Mouse (Mus musculus) CH12.LX (cell line): ENCODE results near the gene Rad23b. TPM values are rescaled to one million over a fixed set of nuclear protein-coding genes. Genes with fewer than 3 reads are reported as not detected.

ENCODE experiments used
- DNase-seq: peaks from one replicate; pipeline ENCODE4 v3.0.0-alpha.2; 2013; ENCODE audit errors: extremely low read depth
- H3K27ac ChIP-seq: 2 replicates; pipeline ENCODE4 v1.5.1; 2012; ENCODE audit warnings: low read depth, mild to moderate bottlenecking, control low read depth, moderate library complexity; ENCODE audit not compliant: insufficient read depth
- H3K27me3 ChIP-seq: replicated peaks from 2 replicates; pipeline ENCODE3; 2012; ENCODE audit warnings: inconsistent platforms
- H3K36me3 ChIP-seq, 2 experiments: replicated peaks in 1 of 2; 2 replicates each; pipeline versions ENCODE3 to v1.6.1; 2012; ENCODE audit warnings: inconsistent platforms in 1 of 2, low read length in 1 of 2, mild to moderate bottlenecking in 1 of 2, mixed read lengths in 1 of 2, moderate library complexity in 1 of 2; ENCODE audit not compliant: control insufficient read depth in 1 of 2, insufficient read depth in 1 of 2
- H3K4me1 ChIP-seq, 2 experiments: 2 replicates each; pipeline ENCODE4 v1.6.1; 2012; ENCODE audit warnings: inconsistent platforms in 1 of 2, moderate library complexity in 1 of 2; ENCODE audit not compliant: insufficient read depth in 2 of 2, control insufficient read depth in 1 of 2
- H3K4me2 ChIP-seq: 2 replicates; pipeline ENCODE4 v1.6.1; 2012; ENCODE audit warnings: low read depth, mild to moderate bottlenecking, control low read depth; ENCODE audit not compliant: poor library complexity, insufficient read depth, severe bottlenecking
- H3K4me3 ChIP-seq, 3 experiments: fragments of 150-350 bp in 1 of 3; sonication (generic) in 1 of 3; replicated peaks in 1 of 3; 2 replicates each; pipeline versions ENCODE3 to v1.5.1; 2011 to 2012; ENCODE audit warnings: low read depth in 2 of 3, low read length in 2 of 3, mild to moderate bottlenecking in 2 of 3, moderate library complexity in 2 of 3, control low read depth in 1 of 3, improper control_type of control experiment in 1 of 3, inconsistent platforms in 1 of 3, mixed read lengths in 1 of 3; ENCODE audit not compliant: poor library complexity in 1 of 3
- H3K79me2 ChIP-seq: replicated peaks from 2 replicates; pipeline ENCODE4 v1.6.1; 2012; ENCODE audit warnings: mild to moderate bottlenecking, moderate library complexity; ENCODE audit not compliant: control insufficient read depth, poor library complexity, insufficient read depth, severe bottlenecking; ENCODE audit errors: extremely low read depth
- H3K9ac ChIP-seq: 2 replicates; pipeline ENCODE4 v1.6.1; 2012; ENCODE audit warnings: low read depth, mild to moderate bottlenecking, control low read depth, moderate library complexity; ENCODE audit not compliant: insufficient read depth
- H3K9me3 ChIP-seq: replicated peaks from 2 replicates; pipeline ENCODE3; 2012; ENCODE audit warnings: low read length, inconsistent platforms, mixed read lengths
- CHD1 ChIP-seq: IDR thresholded peaks from 2 replicates; pipeline ENCODE4 v1.6.1; 2012; ENCODE audit warnings: low read depth, low read length, improper control_type of control experiment, inconsistent platforms
- CHD2 ChIP-seq: IDR thresholded peaks from 2 replicates; pipeline ENCODE4 v1.6.1; 2011; ENCODE audit warnings: low read length, improper control_type of control experiment
- E2F4 ChIP-seq: IDR thresholded peaks from 2 replicates; pipeline ENCODE4 v1.6.1; 2011; ENCODE audit warnings: low read depth, low read length, improper control_type of control experiment; ENCODE audit not compliant: insufficient replicate concordance
- ELF1 ChIP-seq: IDR thresholded peaks from 2 replicates; pipeline ENCODE4 v1.6.1; 2014; ENCODE audit warnings: low read depth, mild to moderate bottlenecking, inconsistent platforms, low read length, improper control_type of control experiment
- EP300 ChIP-seq: IDR thresholded peaks from 2 replicates; pipeline ENCODE4 v1.6.1; 2011; ENCODE audit warnings: low read length, improper control_type of control experiment
- ETS1 ChIP-seq: conservative IDR thresholded peaks from 2 replicates; pipeline ENCODE4 v1.6.1; 2012; ENCODE audit warnings: low read depth, mild to moderate bottlenecking, inconsistent platforms, low read length, improper control_type of control experiment, moderate library complexity
- JUN ChIP-seq: IDR thresholded peaks from 2 replicates; pipeline ENCODE4 v1.6.1; 2011; ENCODE audit warnings: low read depth, mild to moderate bottlenecking, low read length, improper control_type of control experiment, moderate library complexity; ENCODE audit not compliant: insufficient read depth
- KAT2A ChIP-seq: IDR thresholded peaks from 2 replicates; pipeline ENCODE4 v1.6.1; 2012; ENCODE audit warnings: low read length, improper control_type of control experiment, inconsistent platforms; ENCODE audit not compliant: insufficient replicate concordance
- MAX ChIP-seq: IDR thresholded peaks from 2 replicates; pipeline ENCODE4 v1.6.1; 2011; ENCODE audit warnings: low read length, improper control_type of control experiment
- MEF2A ChIP-seq: IDR thresholded peaks from 2 replicates; pipeline ENCODE4 v1.6.1; 2014; ENCODE audit warnings: low read depth, mild to moderate bottlenecking, inconsistent platforms, low read length, improper control_type of control experiment, borderline replicate concordance
- MXI1 ChIP-seq: IDR thresholded peaks from 2 replicates; pipeline ENCODE4 v1.6.1; 2011; ENCODE audit warnings: mild to moderate bottlenecking, low read depth, low read length, improper control_type of control experiment
- NELFE ChIP-seq: IDR thresholded peaks from 2 replicates; pipeline ENCODE4 v1.6.1; 2011; ENCODE audit warnings: low read depth, low read length, improper control_type of control experiment
- NRF1 ChIP-seq: IDR thresholded peaks from 2 replicates; pipeline ENCODE4 v1.6.1; 2014; ENCODE audit warnings: low read depth, mild to moderate bottlenecking, inconsistent platforms, low read length, improper control_type of control experiment, moderate library complexity
- POLR2AphosphoS2 ChIP-seq: IDR thresholded peaks from 2 replicates; pipeline ENCODE4 v1.6.1; 2011; ENCODE audit warnings: low read depth, low read length, improper control_type of control experiment
- RAD21 ChIP-seq: IDR thresholded peaks from 2 replicates; pipeline ENCODE4 v1.6.1; 2011; ENCODE audit warnings: low read depth, mild to moderate bottlenecking, low read length, improper control_type of control experiment, moderate library complexity
- RCOR1 ChIP-seq: conservative IDR thresholded peaks from 2 replicates; pipeline ENCODE4 v1.6.1; 2012; ENCODE audit warnings: low read depth, mild to moderate bottlenecking, inconsistent platforms, low read length, improper control_type of control experiment
- SIN3A ChIP-seq: IDR thresholded peaks from 2 replicates; pipeline ENCODE4 v1.6.1; 2012; ENCODE audit warnings: low read length, improper control_type of control experiment, inconsistent platforms
- SMC3 ChIP-seq: IDR thresholded peaks from 2 replicates; pipeline ENCODE4 v1.6.1; 2011; ENCODE audit warnings: low read depth, low read length, improper control_type of control experiment
- TBP ChIP-seq: conservative IDR thresholded peaks from 2 replicates; pipeline ENCODE4 v1.6.1; 2011; ENCODE audit warnings: low read depth, low read length, improper control_type of control experiment
- TCF12 ChIP-seq: IDR thresholded peaks from 2 replicates; pipeline ENCODE4 v1.6.1; 2014; ENCODE audit warnings: low read depth, mild to moderate bottlenecking, inconsistent platforms, low read length, improper control_type of control experiment
- UBTF ChIP-seq: IDR thresholded peaks from 2 replicates; pipeline ENCODE4 v1.6.1; 2012; ENCODE audit warnings: low read depth, mild to moderate bottlenecking, inconsistent platforms, low read length, improper control_type of control experiment, moderate library complexity
- USF1 ChIP-seq: IDR thresholded peaks from 2 replicates; pipeline ENCODE4 v1.6.1; 2014; ENCODE audit warnings: low read depth, mild to moderate bottlenecking, inconsistent platforms, low read length, improper control_type of control experiment
- ZNF384 ChIP-seq: IDR thresholded peaks from 2 replicates; pipeline ENCODE4 v1.6.1; 2012; ENCODE audit warnings: low read depth, low read length, improper control_type of control experiment, inconsistent platforms
- dilution Hi-C: fragments of 300-500 bp; cut with MboI; formaldehyde crosslinking; loops from 2 replicates; pipeline ENCODE4 v1.14.3; 2020; ENCODE audit warnings: low sequenced_read_pairs; ENCODE audit not compliant: extremely low pct_unique_long_range_greater_than_20kb, extremely low pct_ligation_motif_present
- in situ Hi-C: fragments of 300-500 bp; cut with MboI; formaldehyde crosslinking; loops from 3 replicates; pipeline ENCODE4 v1.14.3; 2019; ENCODE audit warnings: low sequenced_read_pairs, low pct_ligation_motif_present, low pct_unique_long_range_greater_than_20kb, mixed read lengths
- polyA plus RNA-seq: library from polyadenylated mRNA; unstranded; fragments of >175 nt; gene quantifications from 2 replicates; pipeline ENCODE4 v1.2.1, GENCODE M21; 2012; ENCODE audit warnings: low read depth; ENCODE audit not compliant: insufficient read length
- total RNA-seq, 2 experiments: library from RNA; depleted of rRNA; stranded (reverse); fragments of 300-350 nt in 1 of 2; fragments of >200 nt in 1 of 2; gene quantifications; 2 replicates each; pipeline ENCODE4 v1.2.3; 2012 to 2014

Rad23b gene
- total and polyA plus RNA-seq, 3 experiments: 190 to 436 (median 350) TPM

- Histone ChIP-seq H3K27me3 (no peaks in the 10 kb centered on the region), H3K4me1 (peaks cover 0 to 8% of the 10 kb centered on the region in 2 experiments; a peak in 2 of 4 replicates), H3K79me2 (no peaks in the 10 kb centered on the region), H3K9ac (no peak overlapping the region), H3K9me3 (peaks cover 14% of the 10 kb centered on the region), H3K36me3 (no peaks in the 10 kb centered on the region), H3K4me2 (no peak overlapping the region), H3K27ac (no peak overlapping the region), H3K4me3 (no peak overlapping the region)
- dilution Hi-C loops (no loop called here), in situ Hi-C loops (no loop called here)
- TF ChIP-seq CHD2 (no peak), RCOR1 (no peak), NRF1 (no peak), NELFE (no peak), EP300 (no peak), MXI1 (no peak), POLR2AphosphoS2 (no peak), TCF12 (no peak)
- DNase-seq: no peak
These were observed 49.1 kb downstream of the Rad23b start for GRCm38 (mm10) chr4:55398901-55399300.

- Histone ChIP-seq H3K9me3 (peaks cover 14% of the 10 kb centered on the region), H3K27ac (no peak overlapping the region), H3K4me1 (peaks cover 2 to 9% of the 10 kb centered on the region in 2 experiments; a peak in 2 of 4 replicates), H3K9ac (no peak overlapping the region), H3K79me2 (no peaks in the 10 kb centered on the region), H3K4me2 (no peak overlapping the region), H3K27me3 (no peaks in the 10 kb centered on the region), H3K36me3 (no peaks in the 10 kb centered on the region), H3K4me3 (no peak overlapping the region)
- DNase-seq: no peak
- no peak for TF ChIP-seq ELF1
- no peak for TF ChIP-seq USF1
- no peak for TF ChIP-seq MEF2A
- TF ChIP-seq TBP: no peak
- no peak for TF ChIP-seq ZNF384
- TF ChIP-seq RAD21: no peak
- no peak for TF ChIP-seq E2F4
- no peak for TF ChIP-seq NRF1
- TF ChIP-seq NELFE: no peak
- TF ChIP-seq SMC3: no peak
- TF ChIP-seq MXI1: no peak
- no peak for TF ChIP-seq UBTF
- TF ChIP-seq ETS1: no peak
- no peak for TF ChIP-seq POLR2AphosphoS2
- no peak for TF ChIP-seq TCF12
- TF ChIP-seq KAT2A: no peak
- no peak for TF ChIP-seq JUN
- no peak for TF ChIP-seq SIN3A
- no peak for TF ChIP-seq MAX
- no peak for TF ChIP-seq CHD1
- dilution Hi-C loops (no loop called here), in situ Hi-C loops (no loop called here)
These were observed 55.5 kb downstream of the Rad23b start for GRCm38 (mm10) chr4:55405329-55405728.
